Mouse (Mus musculus) heart, postnatal 0 days (tissue): Measurements from ENCODE around the gene Psmd4. TPM values are rescaled to one million over a fixed set of nuclear protein-coding genes. Genes with fewer than 3 reads are reported as not detected.

Experiments used
- ATAC-seq: fragments of 200-750 bp; cut with Nextera tagmentation; 2 replicates; pipeline ENCODE4 v1.8.0; 2017; ENCODE audit warnings: low read depth, moderate number of reproducible peaks, moderate library complexity; ENCODE audit not compliant: insufficient read depth
- DNase-seq: peaks from one replicate; pipeline ENCODE4 v3.0.0-alpha.2; 2016; ENCODE audit warnings: low spot score
- H3K27ac ChIP-seq: fragments of 300-500 bp; sonication (generic); 2 replicates; pipeline ENCODE4 v1.5.1; 2014; ENCODE audit warnings: low read depth, mild to moderate bottlenecking
- H3K27me3 ChIP-seq: fragments of 300-500 bp; sonication (generic); 2 replicates; pipeline ENCODE4 v1.6.1; 2014; ENCODE audit warnings: low read length, mixed read lengths; ENCODE audit not compliant: control insufficient read depth, insufficient read depth
- H3K36me3 ChIP-seq: fragments of 300-500 bp; sonication (generic); replicated peaks from 2 replicates; pipeline ENCODE4 v1.6.1; 2014; ENCODE audit warnings: low read length, mixed read lengths; ENCODE audit not compliant: control insufficient read depth, insufficient read depth
- H3K4me1 ChIP-seq: fragments of 300-500 bp; sonication (generic); 2 replicates; pipeline ENCODE4 v1.6.1; 2014; ENCODE audit warnings: antibody characterized with exemption; ENCODE audit not compliant: control insufficient read depth, insufficient read depth
- H3K4me2 ChIP-seq: fragments of 300-500 bp; sonication (generic); 2 replicates; pipeline ENCODE4 v1.6.1; 2014; ENCODE audit warnings: low read depth, mild to moderate bottlenecking, low read length, moderate library complexity
- H3K4me3 ChIP-seq: fragments of 300-500 bp; sonication (generic); 2 replicates; pipeline ENCODE4 v1.5.1; 2014; ENCODE audit warnings: low read depth, low read length
- H3K9ac ChIP-seq: fragments of 300-500 bp; sonication (generic); replicated peaks from 2 replicates; pipeline ENCODE4 v1.6.1; 2014; ENCODE audit warnings: low read depth, low read length, mixed read lengths
- H3K9me3 ChIP-seq: fragments of 300-500 bp; sonication (generic); replicated peaks from 2 replicates; pipeline ENCODE4 v1.6.1; 2016; ENCODE audit warnings: low read length; ENCODE audit not compliant: control insufficient read depth
- CTCF ChIP-seq: IDR thresholded peaks from 2 replicates; pipeline ENCODE4 v1.5.1; 2016; ENCODE audit warnings: antibody characterized with exemption, control low read depth, low read depth
- EP300 ChIP-seq: IDR thresholded peaks from 2 replicates; pipeline ENCODE4 v1.6.1; 2016; ENCODE audit warnings: antibody characterized with exemption, low read depth
- WGBS: fragments of 180-500 bp; shearing (Covaris S2); extraction: QIAGEN DNeasy Blood & Tissue Kit; methylation state at CpG from one replicate; pipeline ENCODE4 v1.1.7; 2014; 5-methylcytosine and 5-hydroxymethylcytosine counted together
- polyA plus RNA-seq: library from polyadenylated mRNA; unstranded; fragments of >200 nt; fragmentation: Nextera tagmentation; extraction: Ambion mirVana; gene quantifications from 2 replicates; pipeline ENCODE4 v1.2.1, GENCODE M21; 2015
- total RNA-seq: library from RNA; depleted of rRNA; stranded (reverse); fragments of >200 nt; gene quantifications from 2 replicates; pipeline ENCODE4 v1.2.3, GENCODE M21; 2014; ENCODE audit warnings: low replicate concordance

Gene Psmd4
- total and polyA plus RNA-seq, 2 experiments from 2014 or later = 208 to 210 TPM

DNA sequence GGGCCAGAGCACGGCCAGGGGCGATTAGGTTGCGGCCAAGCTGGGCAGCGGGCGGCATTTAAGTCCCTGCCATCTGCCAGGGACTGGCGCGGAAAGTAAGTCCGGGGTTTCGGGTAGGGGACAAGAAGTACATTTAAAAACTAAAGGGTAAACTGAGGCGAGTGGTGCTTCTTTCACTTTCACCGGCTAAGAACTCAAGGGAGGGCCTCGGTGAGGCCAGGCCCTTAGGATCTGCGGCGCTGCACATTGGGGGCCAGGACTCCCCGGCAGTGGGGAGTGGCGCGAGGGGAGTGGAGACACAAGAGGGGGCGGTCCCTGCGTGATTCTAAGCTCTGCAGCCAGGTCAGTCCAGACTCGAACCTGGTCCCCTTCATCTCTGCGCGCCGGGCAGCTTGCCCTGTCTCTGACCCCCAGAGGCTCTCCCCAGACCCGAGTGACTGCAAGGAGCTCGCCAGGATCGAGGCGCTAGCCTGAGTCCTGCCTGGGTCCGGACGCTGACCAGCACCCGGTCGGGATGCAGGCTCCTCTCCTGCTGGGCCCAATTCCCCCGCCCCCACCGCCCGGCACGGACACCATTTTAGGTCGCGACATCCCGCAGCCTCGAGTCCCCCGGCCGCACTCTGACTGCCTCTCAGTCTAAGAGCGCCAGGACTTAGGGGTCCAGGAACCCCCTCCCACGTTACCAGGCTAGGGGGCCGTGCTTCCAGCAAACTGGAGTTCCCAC, 27.8 kb downstream of the Psmd4 start:
- no peaks in the 10 kb centered on the region for H3K9me3 ChIP-seq
- H3K4me1 ChIP-seq = peaks cover 8% of the 10 kb centered on the region
- no peak for ATAC-seq
- WGBS = under 1% methylated on average over 43 of the region's 44 CpGs
- H3K9ac ChIP-seq = peak overlapping the region; percentile 77
- H3K4me2 ChIP-seq = peak overlapping the region; percentile 95
- no peaks in the 10 kb centered on the region for H3K27me3 ChIP-seq
- TF ChIP-seq CTCF (0 out of 2 replicates have a peak, but pooled peaks have one; percentile 2), EP300 (no peak)
- peak; percentile 40 for DNase-seq
- H3K36me3 ChIP-seq = peaks cover 25% of the 10 kb centered on the region
- H3K27ac ChIP-seq = peak overlapping the region; percentile 94
- H3K4me3 ChIP-seq = peak overlapping the region; percentile 80

- Histone ChIP-seq H3K4me3 (peak overlapping the region; percentile 80), H3K27ac (peak overlapping the region; percentile 94), H3K9ac (peak overlapping the region; percentile 77), H3K9me3 (no peaks in the 10 kb centered on the region), H3K36me3 (peaks cover 31% of the 10 kb centered on the region), H3K27me3 (no peaks in the 10 kb centered on the region), H3K4me1 (peaks cover 8% of the 10 kb centered on the region), H3K4me2 (peak overlapping the region; percentile 95)
- no peak for DNase-seq
- WGBS = 20% methylated on average over 13 of the region's 13 CpGs
- TF ChIP-seq CTCF (0 out of 2 replicates have a peak, but pooled peaks have one; percentile 11), EP300 (no peak)
- no peak for ATAC-seq
These were observed 28.6 kb downstream of the Psmd4 start for GRCm38 (mm10) chr3:95013699-95014427.

GRCm38 (mm10) chr3:95012982-95013381, 29.4 kb downstream of the Psmd4 start:
- WGBS = 83% methylated on average over 3 of the region's 3 CpGs
- no peaks in the 10 kb centered on the region for H3K27me3 ChIP-seq
- no peaks in the 10 kb centered on the region for H3K9me3 ChIP-seq
- no peak overlapping the region for H3K4me3 ChIP-seq
- H3K27ac ChIP-seq = no peak overlapping the region
- ATAC-seq (no peak), DNase-seq (no peak)
- no peak overlapping the region for H3K4me2 ChIP-seq
- TF ChIP-seq CTCF (no peak), EP300 (no peak)
- peaks cover 40% of the 10 kb centered on the region for H3K36me3 ChIP-seq
- H3K4me1 ChIP-seq = peaks cover 8% of the 10 kb centered on the region
- H3K9ac ChIP-seq = no peak overlapping the region

- Histone ChIP-seq H3K9me3 (no peaks in the 10 kb centered on the region), H3K27ac (no peak overlapping the region), H3K4me3 (no peak overlapping the region), H3K4me1 (peaks cover 8% of the 10 kb centered on the region), H3K36me3 (peaks cover 66% of the 10 kb centered on the region), H3K4me2 (no peak overlapping the region), H3K9ac (no peak overlapping the region), H3K27me3 (no peaks in the 10 kb centered on the region)
- DNase-seq (no peak), ATAC-seq (no peak)
- 78% methylated on average over 7 of the region's 7 CpGs for WGBS
- TF ChIP-seq EP300 (no peak), CTCF (no peak)
These were observed 32.0 kb downstream of the Psmd4 start for GRCm38 (mm10) chr3:95010396-95010795.

DNA sequence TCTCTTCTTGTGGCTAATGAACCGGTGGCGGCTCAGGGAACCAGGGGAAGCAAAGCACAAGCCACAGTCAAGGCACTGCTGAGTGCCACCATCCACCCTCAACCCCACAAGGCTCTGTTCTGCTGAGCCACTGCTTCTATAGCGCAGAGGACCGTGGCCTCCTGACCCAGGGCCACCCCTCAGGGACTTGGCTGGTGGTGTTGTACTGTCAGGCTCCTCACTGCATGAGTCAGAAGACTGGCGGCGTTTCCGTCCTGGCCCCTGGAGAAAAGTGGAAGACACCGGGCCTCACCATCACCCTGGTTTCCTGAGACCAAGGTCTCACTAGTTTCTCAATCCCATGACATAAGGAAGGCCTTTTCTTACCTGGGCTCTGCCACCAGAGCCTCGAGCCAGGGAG, 34.7 kb downstream of the Psmd4 start:
- H3K27ac ChIP-seq = no peak overlapping the region
- H3K9me3 ChIP-seq = no peaks in the 10 kb centered on the region
- peaks cover 89% of the 10 kb centered on the region for H3K36me3 ChIP-seq
- H3K9ac ChIP-seq = no peak overlapping the region
- 78% methylated on average over 9 of the region's 9 CpGs for WGBS
- no peak for DNase-seq
- no peaks in the 10 kb centered on the region for H3K4me1 ChIP-seq
- TF ChIP-seq EP300 (no peak), CTCF (no peak)
- H3K4me3 ChIP-seq = no peak overlapping the region
- H3K27me3 ChIP-seq = no peaks in the 10 kb centered on the region
- peak; percentile 20; the same call in 1 of the 2 replicates for ATAC-seq
- H3K4me2 ChIP-seq = no peak overlapping the region
